Mouse (Mus musculus): ENCODE results near the gene Klf9. TPM values are rescaled to one million over a fixed set of nuclear protein-coding genes. Genes with fewer than 3 reads are reported as not detected.

The Klf9 gene
- total and polyA plus RNA-seq, 3 experiments = 21.1 to 70.7 (median 32.4) TPM

GRCm38 (mm10) chr19:23136202-23136850 is 4.7 kb upstream of the Klf9 start:
- ATAC-seq (ENCODE audit: extremely low read depth, insufficient number of reproducible peaks, low FRiP score, poor library complexity, severe bottlenecking) (no peak), DNase-seq (ENCODE audit: low spot score) (no peak)
- no peaks in the 10 kb centered on the region; the same call in 1 of the 2 replicates for H3K27me3 ChIP-seq (ENCODE audit: insufficient read depth, low read length)
- no peaks in the 10 kb centered on the region for H3K9me3 ChIP-seq (replicated peaks)
- H3K36me3 ChIP-seq (replicated peaks) = no peaks in the 10 kb centered on the region
- peaks cover 67% of the 10 kb centered on the region for H3K4me1 ChIP-seq (ENCODE audit: insufficient read depth, low read depth, low read length)
- TF ChIP-seq POLR2AphosphoS5 (IDR thresholded peaks at IDR 0.05; ENCODE audit: insufficient replicate concordance, low read depth, low read length) (no peak), GATA2 (IDR thresholded peaks at IDR 0.05; ENCODE audit: borderline replicate concordance, low read depth, low read length) (no peak), TAL1 (conservative IDR thresholded peaks at IDR 0.05; ENCODE audit: low read depth, low read length) (no peak), GATA1 (IDR thresholded peaks at IDR 0.05; ENCODE audit: borderline replicate concordance, low read length) (no peak), CTCF (IDR thresholded peaks at IDR 0.05; ENCODE audit: low read depth, low read length) (no peak)
- H3K4me3 ChIP-seq (ENCODE audit: low read depth, low read length) = peak overlapping the region; percentile 72; the same call in 1 of the 2 replicates

- no peak for TF ChIP-seq GATA1 (IDR thresholded peaks at IDR 0.05; ENCODE audit: borderline replicate concordance, low read length)
- no peak for TF ChIP-seq CTCF (IDR thresholded peaks at IDR 0.05; ENCODE audit: low read depth, low read length)
- TF ChIP-seq TAL1 (conservative IDR thresholded peaks at IDR 0.05; ENCODE audit: low read depth, low read length) = no peak
- TF ChIP-seq GATA2 (IDR thresholded peaks at IDR 0.05; ENCODE audit: borderline replicate concordance, low read depth, low read length) = no peak
- TF ChIP-seq POLR2AphosphoS5 (IDR thresholded peaks at IDR 0.05; ENCODE audit: insufficient replicate concordance, low read depth, low read length) = no peak
- no peak for ATAC-seq (ENCODE audit: extremely low read depth, insufficient number of reproducible peaks, low FRiP score, poor library complexity, severe bottlenecking)
- H3K4me1 ChIP-seq (ENCODE audit: insufficient read depth, low read depth, low read length) = peaks cover 62% of the 10 kb centered on the region
- H3K27me3 ChIP-seq (ENCODE audit: insufficient read depth, low read length) = no peaks in the 10 kb centered on the region; the same call in 1 of the 2 replicates
- no peaks in the 10 kb centered on the region for H3K36me3 ChIP-seq (replicated peaks)
- no peak overlapping the region for H3K4me3 ChIP-seq (ENCODE audit: low read depth, low read length)
- H3K9me3 ChIP-seq (replicated peaks) = no peaks in the 10 kb centered on the region
- no peak for DNase-seq (ENCODE audit: low spot score)
These were observed 3.7 kb upstream of the Klf9 start for GRCm38 (mm10) chr19:23137295-23137694.

DNA sequence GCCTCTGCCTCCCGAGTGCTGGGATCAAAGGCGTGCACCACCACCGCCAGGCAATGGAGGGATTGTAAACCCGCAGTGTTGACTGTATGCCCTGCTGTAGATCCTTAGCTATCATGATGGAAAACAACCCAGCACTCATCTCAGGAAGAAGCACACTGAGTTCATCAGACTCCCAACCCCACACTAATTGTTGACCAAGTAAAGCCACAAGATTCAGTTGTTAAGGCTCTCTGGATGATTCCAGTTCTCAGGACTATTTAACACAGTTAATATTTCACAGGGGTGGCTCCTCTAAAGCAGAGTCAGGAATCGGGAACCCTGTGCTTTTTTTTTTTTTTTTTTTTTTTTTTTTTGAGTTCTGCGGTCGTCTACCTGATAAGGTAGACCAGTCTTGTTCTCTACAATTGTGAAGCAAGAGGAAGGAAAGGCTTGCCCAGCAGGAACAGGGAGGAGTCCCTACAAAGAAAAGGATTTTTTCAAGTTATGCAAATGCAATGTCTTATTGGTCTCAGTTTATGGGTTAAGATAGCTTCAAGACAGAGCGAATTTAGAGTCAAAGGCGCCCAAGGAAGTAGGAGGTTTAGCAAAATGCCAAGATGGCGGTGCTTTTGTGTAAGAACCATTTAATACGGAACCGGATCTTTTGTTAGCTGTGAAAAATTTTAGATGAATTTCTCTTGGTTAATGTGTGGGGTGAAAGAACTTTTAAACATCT is 1.1 kb upstream of the Klf9 start:
- DNase-seq (ENCODE audit: low spot score) = no peak
- TF ChIP-seq GATA1 (IDR thresholded peaks at IDR 0.05; ENCODE audit: borderline replicate concordance, low read length) (no peak), POLR2AphosphoS5 (IDR thresholded peaks at IDR 0.05; ENCODE audit: insufficient replicate concordance, low read depth, low read length) (no peak), GATA2 (IDR thresholded peaks at IDR 0.05; ENCODE audit: borderline replicate concordance, low read depth, low read length) (no peak), TAL1 (conservative IDR thresholded peaks at IDR 0.05; ENCODE audit: low read depth, low read length) (no peak), CTCF (IDR thresholded peaks at IDR 0.05; ENCODE audit: low read depth, low read length) (no peak)
- H3K4me3 ChIP-seq (ENCODE audit: low read depth, low read length) = peak overlapping the region; percentile 93
- H3K36me3 ChIP-seq (replicated peaks) = peaks cover 12% of the 10 kb centered on the region
- no peaks in the 10 kb centered on the region for H3K27me3 ChIP-seq (ENCODE audit: insufficient read depth, low read length)
- peaks cover 52% of the 10 kb centered on the region for H3K4me1 ChIP-seq (ENCODE audit: insufficient read depth, low read depth, low read length)
- no peak for ATAC-seq (ENCODE audit: extremely low read depth, insufficient number of reproducible peaks, low FRiP score, poor library complexity, severe bottlenecking)
- no peaks in the 10 kb centered on the region for H3K9me3 ChIP-seq (replicated peaks)

DNA sequence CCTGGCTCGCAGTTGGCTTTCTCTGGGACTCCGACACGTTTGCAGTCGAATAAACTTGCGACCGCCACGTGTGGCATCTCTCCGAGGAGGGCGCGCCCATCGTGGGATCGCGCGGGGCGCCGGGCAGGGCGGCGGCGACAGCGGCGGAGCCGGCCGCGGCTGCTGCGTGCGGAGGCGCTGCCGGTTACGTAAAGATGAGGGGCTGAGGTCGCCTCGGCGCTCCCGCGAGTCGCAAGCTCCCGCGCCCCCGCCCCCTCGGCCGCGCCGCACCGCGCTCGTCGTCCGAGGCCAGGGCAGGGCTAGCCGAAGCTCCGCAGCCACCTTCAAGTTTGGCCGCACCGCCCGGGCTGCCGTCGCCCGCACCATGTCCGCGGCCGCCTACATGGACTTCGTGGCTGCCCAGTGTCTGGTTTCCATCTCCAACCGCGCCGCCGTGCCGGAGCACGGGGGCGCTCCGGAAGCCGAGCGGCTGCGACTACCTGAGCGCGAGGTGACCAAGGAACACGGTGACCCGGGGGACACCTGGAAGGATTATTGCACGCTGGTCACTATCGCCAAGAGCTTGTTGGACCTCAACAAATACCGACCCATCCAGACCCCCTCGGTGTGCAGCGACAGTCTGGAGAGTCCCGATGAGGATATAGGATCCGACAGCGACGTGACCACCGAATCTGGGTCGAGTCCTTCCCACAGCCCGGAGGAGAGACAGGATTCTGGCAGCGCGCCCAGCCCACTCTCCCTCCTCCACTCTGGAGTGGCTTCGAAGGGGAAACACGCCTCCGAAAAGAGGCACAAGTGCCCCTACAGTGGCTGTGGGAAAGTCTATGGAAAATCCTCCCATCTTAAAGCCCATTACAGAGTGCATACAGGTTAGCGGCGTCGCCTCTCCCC is 610 bp downstream of the Klf9 start:
- no peaks in the 10 kb centered on the region for H3K27me3 ChIP-seq (ENCODE audit: insufficient read depth, low read length)
- H3K9me3 ChIP-seq (replicated peaks) = no peaks in the 10 kb centered on the region
- no peak for TF ChIP-seq TAL1 (conservative IDR thresholded peaks at IDR 0.05; ENCODE audit: low read depth, low read length)
- TF ChIP-seq GATA2 (IDR thresholded peaks at IDR 0.05; ENCODE audit: borderline replicate concordance, low read depth, low read length) = no peak
- no peak for TF ChIP-seq GATA1 (IDR thresholded peaks at IDR 0.05; ENCODE audit: borderline replicate concordance, low read length)
- TF ChIP-seq CTCF (IDR thresholded peaks at IDR 0.05; ENCODE audit: low read depth, low read length) = no peak
- no peak for TF ChIP-seq POLR2AphosphoS5 (IDR thresholded peaks at IDR 0.05; ENCODE audit: insufficient replicate concordance, low read depth, low read length)
- H3K4me1 ChIP-seq (ENCODE audit: insufficient read depth, low read depth, low read length) = peaks cover 52% of the 10 kb centered on the region
- no peak for ATAC-seq (ENCODE audit: extremely low read depth, insufficient number of reproducible peaks, low FRiP score, poor library complexity, severe bottlenecking)
- H3K36me3 ChIP-seq (replicated peaks) = peaks cover 28% of the 10 kb centered on the region
- DNase-seq (ENCODE audit: low spot score) = peak; percentile 43
- peak overlapping the region; percentile 93 for H3K4me3 ChIP-seq (ENCODE audit: low read depth, low read length)

DNA sequence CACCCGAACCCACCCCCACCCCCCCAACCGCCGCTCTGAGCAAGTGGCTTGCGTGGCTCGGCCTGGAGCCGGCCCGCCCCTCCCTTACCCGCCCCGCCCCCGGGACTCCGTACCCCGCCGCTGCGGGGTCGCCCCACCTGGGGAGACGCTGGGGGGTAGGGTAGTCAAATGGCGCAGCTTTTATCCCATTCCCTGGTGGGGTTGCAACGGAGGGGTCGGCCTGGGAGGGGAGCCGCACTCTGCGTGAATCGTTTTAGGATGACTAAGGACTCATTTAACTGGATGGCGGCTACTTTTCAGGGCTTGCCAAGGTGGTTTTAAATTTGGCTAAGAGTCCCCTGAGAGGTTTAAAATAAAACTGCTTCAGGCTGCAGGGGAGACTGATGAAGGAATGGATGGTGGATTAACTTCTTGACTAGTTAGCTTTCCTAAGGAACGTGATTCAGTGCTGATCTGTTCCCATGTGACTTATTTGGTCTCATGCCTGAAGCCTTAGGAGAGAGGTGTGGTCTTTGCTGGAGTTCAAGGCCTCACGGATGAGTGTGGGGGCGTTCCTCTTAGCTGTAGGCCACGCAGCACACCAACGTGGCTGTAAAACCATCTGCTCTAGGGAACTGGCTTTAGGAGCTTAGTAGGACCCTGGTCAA is 1.5 kb downstream of the Klf9 start:
- TF ChIP-seq GATA2 (IDR thresholded peaks at IDR 0.05; ENCODE audit: borderline replicate concordance, low read depth, low read length) (no peak), CTCF (IDR thresholded peaks at IDR 0.05; ENCODE audit: low read depth, low read length) (no peak)
- H3K27me3 ChIP-seq (ENCODE audit: insufficient read depth, low read length) = no peaks in the 10 kb centered on the region
- H3K4me3 ChIP-seq (ENCODE audit: low read depth, low read length) = peak overlapping the region; percentile 93
- H3K4me1 ChIP-seq (ENCODE audit: insufficient read depth, low read depth, low read length) = peaks cover 51% of the 10 kb centered on the region
- ATAC-seq (ENCODE audit: extremely low read depth, insufficient number of reproducible peaks, low FRiP score, poor library complexity, severe bottlenecking) (peak; percentile 45; the same call in 1 of the 2 replicates), DNase-seq (ENCODE audit: low spot score) (peak; percentile 63)
- no peaks in the 10 kb centered on the region for H3K9me3 ChIP-seq (replicated peaks)
- peaks cover 33% of the 10 kb centered on the region for H3K36me3 ChIP-seq (replicated peaks)

Data from G1E (cell line).